Mouse (Mus musculus): ENCODE measurements around the gene Atp6v0a1. TPM values are rescaled to one million over a fixed set of nuclear protein-coding genes. Genes with fewer than 3 reads are reported as not detected.

The Atp6v0a1 gene
- total RNA-seq (2014; fragmentation: Nextera tagmentation) (65.0 and 67.0 TPM in 2 replicates), total RNA-seq (2017) (32.0 and 71.5 TPM in 2 replicates)

DNA sequence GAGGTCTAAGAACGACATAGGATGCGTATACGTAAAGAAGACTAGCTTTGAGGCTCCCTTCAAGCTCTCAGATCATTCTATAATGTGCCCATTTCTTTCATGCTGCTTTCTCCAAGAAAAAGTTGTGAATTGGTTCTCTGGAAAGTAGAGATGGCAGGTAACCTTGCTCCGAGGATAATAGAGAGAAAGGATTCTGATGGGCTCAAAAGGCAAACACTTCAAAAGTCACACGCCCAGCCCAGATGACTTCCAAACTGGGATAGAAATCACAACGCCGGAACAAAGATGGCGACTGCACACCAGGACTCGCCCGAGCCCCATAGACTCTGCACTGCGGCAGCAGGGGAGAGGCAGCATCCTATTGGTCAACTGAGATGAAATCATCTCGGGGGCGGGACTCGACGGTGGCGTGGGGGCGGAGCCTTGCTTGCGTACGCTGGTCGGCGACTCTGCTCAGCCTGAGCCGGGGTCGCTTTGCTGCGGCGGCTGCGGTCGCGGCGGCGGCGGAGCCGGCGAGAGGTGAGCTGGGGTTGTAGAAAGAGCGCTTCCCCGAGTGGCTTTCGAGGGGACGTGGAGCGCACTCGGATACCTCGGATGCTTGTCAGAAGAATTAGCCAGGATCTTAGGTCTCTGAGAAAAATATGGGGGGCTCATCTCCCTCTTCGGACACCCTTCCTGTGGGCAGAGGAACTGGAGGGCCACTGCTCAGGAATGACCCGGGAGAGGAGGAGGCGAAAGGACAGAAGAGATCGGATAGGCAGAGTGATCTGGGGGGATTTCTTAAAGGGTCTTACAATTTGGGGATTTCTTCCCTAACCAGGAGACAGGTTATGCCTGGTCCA lies at the start of gene Atp6v0a1:
TSS of gene Atp6v0a1 (plus strand) at position 407 of the 842 bp plus-strand sequence.
- peak; percentile 95 for ATAC-seq (replicated peaks; ENCODE audit: low FRiP score, low TSS enrichment, poor library complexity, severe bottlenecking)

DNA sequence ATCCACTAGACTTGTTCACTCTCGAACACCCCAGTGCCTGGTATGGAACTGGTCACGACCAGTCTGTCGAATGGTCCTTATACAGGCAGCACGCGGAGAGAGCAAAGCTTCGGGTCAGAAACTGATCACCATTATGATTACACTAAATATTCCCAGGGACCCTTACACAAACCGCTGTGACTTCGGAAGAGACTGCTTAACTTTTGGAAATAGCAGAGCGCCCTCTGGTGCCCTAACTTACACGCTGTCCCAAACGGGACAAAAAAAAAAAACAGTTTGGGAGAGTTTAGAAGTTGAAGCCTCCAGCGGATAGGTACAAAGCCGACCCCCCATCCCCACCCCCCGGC lies 49.8 kb upstream of the Atp6v0a1 start:
- ATAC-seq (replicated peaks; ENCODE audit: low FRiP score, low TSS enrichment, poor library complexity, severe bottlenecking), result no peak

DNA sequence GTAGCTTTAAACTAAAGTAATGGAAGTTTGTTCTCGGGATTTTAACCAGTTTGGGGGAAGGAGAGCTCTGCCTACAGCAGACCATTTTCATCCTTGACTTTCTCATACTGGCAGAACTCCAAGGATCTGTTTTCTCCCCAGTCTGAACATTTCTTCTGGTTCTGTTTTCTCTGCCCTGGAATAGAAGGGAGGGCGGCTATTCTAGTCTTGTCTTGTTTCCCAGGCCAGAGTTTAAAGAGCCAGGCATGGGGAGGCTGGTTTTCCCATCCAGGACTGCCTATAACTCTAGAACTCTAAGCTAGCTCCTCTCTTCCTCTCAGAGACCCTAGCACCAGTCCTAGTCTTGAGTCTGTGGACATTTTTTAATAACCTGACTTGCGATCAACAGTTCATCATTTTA lies 49.4 kb upstream of the Atp6v0a1 start:
- ATAC-seq (replicated peaks; ENCODE audit: low FRiP score, low TSS enrichment, poor library complexity, severe bottlenecking), result no peak

DNA sequence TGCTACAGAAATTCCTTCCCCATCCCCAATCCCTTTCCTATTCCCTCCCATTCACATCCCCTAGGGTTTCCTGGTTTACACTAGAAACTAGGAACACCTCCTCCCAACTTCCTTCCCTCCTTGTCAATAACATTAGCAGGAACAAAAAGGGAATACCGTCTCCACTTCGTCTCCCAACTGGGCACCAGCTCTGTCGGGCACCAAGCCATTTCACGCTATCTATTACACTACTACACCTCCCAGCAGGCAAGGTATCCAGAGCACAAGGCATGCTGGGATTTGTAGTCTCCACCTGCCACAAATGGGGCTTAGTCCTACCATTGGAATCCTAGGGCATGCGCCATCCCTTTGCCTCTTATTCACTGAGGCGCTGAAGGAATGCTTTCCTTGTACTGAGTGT lies 48.7 kb upstream of the Atp6v0a1 start:
- ATAC-seq (replicated peaks; ENCODE audit: low FRiP score, low TSS enrichment, poor library complexity, severe bottlenecking), result peak; percentile 67

GRCm38 (mm10) chr11:100962371-100962911 lies 46.8 kb upstream of the Atp6v0a1 start:
- ATAC-seq (replicated peaks; ENCODE audit: low FRiP score, low TSS enrichment, poor library complexity, severe bottlenecking), result no peak

DNA sequence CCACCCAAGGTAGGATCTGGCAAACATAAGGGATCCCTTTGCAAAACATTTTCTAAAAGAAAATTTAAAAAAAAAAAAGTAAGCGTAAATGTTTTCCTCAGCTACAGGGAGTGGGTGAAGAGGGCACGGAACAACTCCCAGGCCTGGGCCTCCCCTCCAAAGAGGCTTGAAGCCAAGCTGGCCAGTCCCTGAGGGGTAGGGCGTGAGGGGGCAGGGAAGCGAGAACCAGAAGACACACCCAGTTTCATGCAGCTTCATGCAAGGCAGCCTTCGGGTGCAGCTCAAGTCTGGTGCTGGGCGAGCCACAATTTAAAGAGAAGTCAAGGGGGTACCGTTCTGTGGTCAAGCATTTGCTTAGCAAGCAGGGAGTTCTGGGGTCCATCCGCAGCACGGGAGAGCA lies 45.6 kb upstream of the Atp6v0a1 start:
- ATAC-seq (replicated peaks; ENCODE audit: low FRiP score, low TSS enrichment, poor library complexity, severe bottlenecking), result no peak

DNA sequence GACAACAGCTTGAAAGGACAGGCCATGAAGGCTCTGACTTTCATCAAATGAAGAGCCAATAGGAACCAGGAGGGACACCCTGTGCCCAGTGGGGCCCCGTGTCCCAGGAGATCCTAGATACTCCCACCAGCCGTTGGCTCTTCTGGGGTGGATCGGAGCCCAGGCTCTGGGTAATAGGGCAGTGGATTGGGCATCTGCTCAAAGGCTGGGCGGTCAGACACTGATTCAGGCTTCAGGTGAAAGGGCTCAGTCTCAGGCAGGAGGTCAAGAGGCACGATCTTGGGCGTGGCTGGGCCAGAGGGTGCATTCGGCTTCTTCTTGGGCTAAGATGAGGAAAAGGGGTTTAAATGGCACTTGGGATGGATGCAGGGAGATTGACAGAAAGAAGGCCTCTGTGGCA lies 45.1 kb upstream of the Atp6v0a1 start:
- no peak for ATAC-seq (replicated peaks; ENCODE audit: low FRiP score, low TSS enrichment, poor library complexity, severe bottlenecking)

GRCm38 (mm10) chr11:100964901-100965542 lies 44.2 kb upstream of the Atp6v0a1 start:
- ATAC-seq (replicated peaks; ENCODE audit: low FRiP score, low TSS enrichment, poor library complexity, severe bottlenecking), result no peak

- no peak for ATAC-seq (replicated peaks; ENCODE audit: low FRiP score, low TSS enrichment, poor library complexity, severe bottlenecking)
These were observed 43.5 kb upstream of the Atp6v0a1 start for GRCm38 (mm10) chr11:100965760-100966159.

DNA sequence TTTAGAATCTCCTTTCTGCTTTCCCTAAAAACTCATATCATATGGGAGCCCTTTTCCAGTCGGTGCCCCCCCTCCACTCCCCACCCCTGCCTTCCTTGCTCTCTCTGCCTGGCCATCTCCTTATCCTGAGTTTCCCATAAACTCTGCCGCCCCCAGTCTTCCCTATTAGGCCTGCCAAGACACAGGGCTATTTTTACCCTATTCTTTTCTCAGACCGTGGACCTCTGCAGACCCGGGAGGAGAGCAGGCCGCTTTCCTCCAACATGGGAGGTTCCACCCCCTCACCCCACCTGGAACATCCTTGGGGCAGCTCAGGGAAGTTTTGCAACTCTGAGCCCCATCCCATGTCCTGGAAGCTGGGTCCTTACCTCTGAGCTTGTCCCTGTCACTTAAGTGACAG lies 41.9 kb upstream of the Atp6v0a1 start:
- no peak for ATAC-seq (replicated peaks; ENCODE audit: low FRiP score, low TSS enrichment, poor library complexity, severe bottlenecking)

- ATAC-seq (replicated peaks; ENCODE audit: low FRiP score, low TSS enrichment, poor library complexity, severe bottlenecking), result no peak
These were observed 41.3 kb upstream of the Atp6v0a1 start for GRCm38 (mm10) chr11:100967881-100968420.

GRCm38 (mm10) chr11:100968501-100968900 lies 40.8 kb upstream of the Atp6v0a1 start:
- no peak for ATAC-seq (replicated peaks; ENCODE audit: low FRiP score, low TSS enrichment, poor library complexity, severe bottlenecking)

DNA sequence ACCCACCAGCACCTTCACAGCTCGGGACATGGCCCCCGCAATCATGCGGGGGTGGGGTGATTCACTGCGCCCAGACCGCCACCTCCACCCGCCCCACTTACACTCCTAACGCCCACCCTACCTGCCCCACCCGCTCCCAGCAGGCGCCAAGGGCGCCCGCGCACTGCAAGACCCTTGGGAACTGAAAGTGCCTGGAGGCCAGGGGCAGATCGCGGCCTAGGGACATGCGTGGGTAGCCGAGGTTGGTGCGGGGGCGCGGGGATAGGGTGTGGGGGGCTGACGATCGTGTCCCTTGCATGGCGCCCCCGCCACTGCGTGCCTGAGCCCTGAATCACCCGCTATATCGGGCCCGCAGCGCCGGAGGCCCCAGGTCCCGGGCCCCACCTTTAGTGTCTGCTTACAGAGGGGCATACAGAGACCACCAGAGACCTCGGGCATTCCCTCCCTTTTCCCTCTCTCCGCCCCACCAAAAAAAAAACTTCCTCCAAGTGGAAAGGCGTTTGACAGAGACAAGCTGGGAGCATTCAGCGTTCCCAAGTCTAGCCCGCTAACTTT lies 40.0 kb upstream of the Atp6v0a1 start:
- no peak for ATAC-seq (replicated peaks; ENCODE audit: low FRiP score, low TSS enrichment, poor library complexity, severe bottlenecking)

DNA sequence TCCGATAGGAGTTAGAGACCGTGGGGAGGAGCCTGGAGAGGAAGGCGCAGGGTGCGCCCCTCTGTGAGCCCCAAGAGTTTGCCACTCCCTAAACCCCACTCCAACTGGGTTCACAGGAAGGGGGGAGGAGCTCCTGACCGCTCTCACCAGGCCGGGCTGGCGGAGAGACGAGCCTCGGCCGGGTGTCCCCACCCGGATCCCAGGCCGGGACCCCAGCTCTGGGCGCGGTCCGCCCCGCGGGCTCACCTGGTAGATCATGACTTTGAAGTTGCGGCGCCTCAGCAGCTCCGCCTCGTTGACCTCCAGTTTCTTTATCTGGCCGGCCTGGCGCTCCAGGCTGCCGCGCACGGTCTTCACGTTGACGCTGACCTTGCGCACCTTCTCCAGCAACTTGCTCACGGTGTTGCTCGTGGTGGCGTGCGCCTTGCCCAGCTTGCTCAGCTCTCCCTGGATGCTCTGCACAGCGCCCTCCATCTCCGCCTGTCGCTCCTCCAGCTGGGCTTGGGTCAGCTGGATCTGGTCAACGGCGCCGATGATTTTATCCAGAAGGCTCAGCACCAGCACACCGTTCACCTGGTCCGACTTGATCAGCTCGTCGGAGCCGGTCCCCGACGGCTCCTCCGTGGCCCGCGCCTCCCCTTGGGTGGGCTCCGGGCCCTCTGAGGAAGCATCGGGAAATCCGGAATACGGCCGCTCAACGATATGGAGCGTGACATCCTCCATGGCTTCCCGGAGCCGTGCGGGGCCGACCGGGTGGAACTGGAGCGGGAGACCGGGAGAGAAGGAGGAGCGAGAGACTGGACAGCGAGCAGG lies 39.3 kb upstream of the Atp6v0a1 start:
- ATAC-seq (replicated peaks; ENCODE audit: low FRiP score, low TSS enrichment, poor library complexity, severe bottlenecking), result 0 out of 2 replicates have a peak, but pooled peaks have one; percentile 20

- ATAC-seq (replicated peaks; ENCODE audit: low FRiP score, low TSS enrichment, poor library complexity, severe bottlenecking), result peak; percentile 35; the same call in 1 of the 2 replicates
These were observed 38.7 kb upstream of the Atp6v0a1 start, which contains the start of gene Cavin1 for GRCm38 (mm10) chr11:100970557-100970937. Cavin1 (minus strand) TSS chr11:100970887.

GRCm38 (mm10) chr11:100971455-100971854 lies 37.8 kb upstream of the Atp6v0a1 start:
- no peak for ATAC-seq (replicated peaks; ENCODE audit: low FRiP score, low TSS enrichment, poor library complexity, severe bottlenecking)

- no peak for ATAC-seq (replicated peaks; ENCODE audit: low FRiP score, low TSS enrichment, poor library complexity, severe bottlenecking)
These were observed 36.0 kb upstream of the Atp6v0a1 start for GRCm38 (mm10) chr11:100973245-100973644.

GRCm38 (mm10) chr11:100974381-100974970 lies 34.8 kb upstream of the Atp6v0a1 start:
- no peak for ATAC-seq (replicated peaks; ENCODE audit: low FRiP score, low TSS enrichment, poor library complexity, severe bottlenecking)

DNA sequence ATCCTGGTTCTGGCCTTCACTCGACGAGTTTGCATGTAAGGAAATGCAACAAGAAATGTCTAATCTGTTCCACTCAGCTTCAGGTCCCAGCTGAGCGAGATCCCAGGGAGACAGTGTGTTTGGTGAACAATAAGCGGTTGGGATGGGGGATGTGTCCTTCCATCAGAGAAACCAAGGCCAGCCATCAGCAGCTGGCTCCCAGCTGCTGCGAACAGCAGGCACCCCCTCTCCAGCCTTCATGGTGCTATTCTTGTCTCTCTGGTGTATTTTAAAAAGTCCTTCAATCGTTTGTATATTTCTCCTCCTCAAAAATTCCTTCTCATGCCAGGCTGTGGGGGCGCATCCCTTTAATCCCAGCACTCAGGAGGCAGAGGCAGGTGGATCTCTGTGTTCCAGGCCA lies 34.0 kb upstream of the Atp6v0a1 start:
- no peak for ATAC-seq (replicated peaks; ENCODE audit: low FRiP score, low TSS enrichment, poor library complexity, severe bottlenecking)

Measured in megakaryocyte-erythroid progenitor cell, adult 5-6 weeks (primary cell).